Mouse (Mus musculus) megakaryocyte-erythroid progenitor cell, adult 5 weeks (primary cell): ENCODE measurements around the gene Papola. TPM values are rescaled to one million over a fixed set of nuclear protein-coding genes. Genes with fewer than 3 reads are reported as not detected.

ENCODE experiments used
- polyA plus RNA-seq: library from polyadenylated mRNA; stranded (reverse); fragments of >175 nt; gene quantifications from 2 replicates; pipeline ENCODE4 v1.2.3, GENCODE M21; 2012

Gene Papola
- 289 and 299 TPM in 2 replicates for polyA plus RNA-seq

DNA sequence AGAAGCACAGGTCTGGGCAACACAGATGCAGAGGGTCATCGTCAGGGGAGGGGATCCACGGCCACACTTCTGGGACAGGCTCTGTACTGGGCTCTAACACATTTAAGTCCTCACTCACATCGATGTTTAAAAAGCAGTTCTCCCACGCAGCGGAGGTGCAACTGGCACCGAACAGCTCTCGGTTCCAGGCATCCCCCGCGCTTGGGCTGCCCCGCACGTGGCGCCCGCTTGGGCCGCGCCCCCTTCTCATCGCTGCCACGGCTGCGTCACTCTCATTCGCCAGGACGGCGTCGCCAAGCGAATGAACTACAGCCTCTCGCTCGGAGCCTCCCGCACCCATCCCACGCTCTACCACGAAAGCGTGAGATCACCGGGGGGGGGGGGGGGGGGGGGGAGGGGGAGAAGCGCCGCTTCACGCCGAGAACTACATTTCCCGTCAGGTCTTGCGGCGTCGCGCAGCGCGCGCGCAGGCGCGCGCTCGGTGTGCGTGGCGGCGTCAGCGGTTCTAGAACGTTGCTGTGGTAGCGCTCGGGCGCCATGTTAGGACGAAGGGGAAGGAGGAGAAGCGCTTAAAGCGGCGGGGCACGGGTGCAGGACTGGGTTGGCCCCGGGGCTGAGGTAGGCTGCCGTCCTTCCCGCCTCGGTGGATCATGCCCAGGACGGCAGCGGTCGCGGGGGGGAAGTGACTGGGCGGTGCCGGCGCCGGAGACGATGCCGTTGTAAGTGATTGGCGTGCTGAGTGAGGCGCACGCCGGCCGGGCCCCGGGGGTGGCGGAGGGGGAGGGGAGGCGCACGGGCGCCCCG is at the start of gene Papola:
Gene Papola, plus strand, starts transcription at position 499 of the 804 bp plus-strand sequence.

Other genes with a start within 250 kb of the Papola start
- not detected in 2 replicates for gene Bdkrb2, start 221.5 kb upstream of the Papola start, polyA plus RNA-seq
- not detected in 2 replicates for gene Bdkrb1, start 181.6 kb upstream of the Papola start, polyA plus RNA-seq
- 1.6 and 2.9 TPM in 2 replicates for gene Gskip, start 99.9 kb upstream of the Papola start, polyA plus RNA-seq
- 13.7 and 16.1 TPM in 2 replicates for gene Atg2b, start 99.5 kb upstream of the Papola start, polyA plus RNA-seq
- gene Ak7, start 78.7 kb upstream of the Papola start, polyA plus RNA-seq = not detected in 2 replicates
- 35.4 and 36.5 TPM in 2 replicates for gene Vrk1, start 225.5 kb downstream of the Papola start, polyA plus RNA-seq